Mouse (Mus musculus) ZHBTc4 (cell line): ENCODE results near the gene Plce1.

Source experiments
- DNase-seq: peaks from one replicate; pipeline ENCODE4 v3.0.0-alpha.2; 2011; ENCODE audit warnings: low read depth, low spot score

Gene Plce1

DNA sequence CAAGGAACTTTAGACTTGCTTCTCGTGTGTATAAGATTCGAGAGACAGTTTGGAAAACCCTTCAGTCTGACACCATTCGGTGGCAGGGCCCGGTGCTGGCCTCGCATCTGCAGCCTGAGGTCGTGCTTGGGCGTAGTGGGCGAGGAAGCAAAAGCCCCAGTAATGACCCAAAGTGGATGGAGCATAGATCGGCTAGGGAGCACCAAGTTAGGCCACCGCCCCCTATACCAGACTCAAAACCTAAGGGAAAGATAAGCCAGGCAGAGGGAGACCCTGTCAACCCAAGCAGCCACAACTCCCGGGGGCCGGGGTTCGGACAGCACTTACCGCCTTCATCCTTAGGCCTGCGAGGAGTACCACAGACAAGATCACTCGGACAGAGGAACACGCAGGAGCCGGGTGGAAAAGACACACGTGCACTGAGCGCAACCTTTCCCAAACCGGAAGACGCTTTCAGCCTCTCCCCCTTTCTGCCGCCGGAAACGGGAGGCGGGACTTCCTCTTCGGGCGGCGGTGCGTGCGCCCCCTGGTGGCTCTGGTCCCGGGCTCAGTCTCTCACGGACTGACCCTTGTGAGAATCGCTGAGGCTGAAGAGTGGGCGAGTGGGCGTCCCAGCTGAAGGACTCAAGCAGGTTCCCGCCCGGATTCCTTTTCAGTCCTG, 338.0 kb downstream of the Plce1 start, which contains the start of gene Noc3l:
Noc3l (minus strand) TSS at position 472 of the 661 bp plus-strand sequence.
- peak; percentile 98 for DNase-seq

GRCm38 (mm10) chr19:38819427-38819802, 338.5 kb downstream of the Plce1 start:
- no peak for DNase-seq

- DNase-seq: no peak
Observed at GRCm38 (mm10) chr19:38820186-38820804, 339.4 kb downstream of the Plce1 start.

- no peak for DNase-seq
Observed at GRCm38 (mm10) chr19:38833224-38833623, 352.3 kb downstream of the Plce1 start.
